35 mouse cellular contexts compared by ENCODE assay signal in genomic region chr8:18210067-18210466, GRCm38 (mm10).
"Had no signal": no experiment of that assay in that cellular context is flagged by ENCODE, and none has a peak within 500 bp of the region (broad histone marks: within the 10 kb centered on the region; RNA-seq: fewer than 3 reads in every experiment).

No protein-coding gene starts in this region.

- H3K36me3 ChIP-seq: heart, embryonic 10.5 days; heart, embryonic 13.5 days; heart, embryonic 15.5 days; hindbrain, embryonic 10.5 days; hindbrain, embryonic 12.5 days; hindbrain, embryonic 13.5 days; hindbrain, embryonic 15.5 days; intestine, embryonic 15.5 days; kidney, embryonic 15.5 days had no signal

- DNase-seq: heart, postnatal 10 days; heart, postnatal 14 days; heart, postnatal 36 days; heart, postnatal 4 days; kidney, adult 11 months; kidney, adult 18-20 months; kidney, adult 2 months; kidney, adult 8-10 months; kidney, adult 9 months; kidney, postnatal 10 days; kidney, postnatal 14 days; kidney, postnatal 25 days; kidney, postnatal 36 days; kidney, postnatal 4 days; layer of hippocampus, adult 9-11 months; layer of hippocampus, postnatal 36 days had no signal

- H3K9ac ChIP-seq: heart, embryonic 13.5 days; heart, embryonic 15.5 days; hindbrain, embryonic 12.5 days; hindbrain, embryonic 13.5 days; hindbrain, embryonic 14.5 days; hindbrain, embryonic 15.5 days; intestine, embryonic 15.5 days; kidney, embryonic 15.5 days had no signal

- ATAC-seq: hindbrain, embryonic 16.5 days; hindbrain, postnatal 0 days; inflammation-experienced regulatory T-cells, adult 6 months; intestine, embryonic 15.5 days; intestine, embryonic 16.5 days; intestine, postnatal 0 days had no signal

- H3K4me3 ChIP-seq: heart, embryonic 10.5 days; heart, embryonic 13.5 days; heart, embryonic 15.5 days; hindbrain, embryonic 10.5 days; hindbrain, embryonic 12.5 days; hindbrain, embryonic 13.5 days; hindbrain, embryonic 15.5 days; intestine, embryonic 15.5 days; kidney, embryonic 15.5 days; layer of hippocampus, adult 2 months; left cerebral cortex, adult 2 months had no signal

- H3K4me1 ChIP-seq: heart, embryonic 10.5 days; heart, embryonic 13.5 days; heart, embryonic 15.5 days; hindbrain, embryonic 10.5 days; hindbrain, embryonic 12.5 days; hindbrain, embryonic 13.5 days; hindbrain, embryonic 15.5 days; intestine, embryonic 15.5 days; kidney, embryonic 15.5 days had no signal

- H3K27ac ChIP-seq: heart, embryonic 10.5 days; heart, embryonic 13.5 days; heart, embryonic 15.5 days; hindbrain, embryonic 10.5 days; hindbrain, embryonic 12.5 days; hindbrain, embryonic 13.5 days; hindbrain, embryonic 14.5 days; hindbrain, embryonic 15.5 days; hindbrain, postnatal 0 days; intestine, embryonic 15.5 days; kidney, embryonic 15.5 days; kidney, postnatal 0 days; layer of hippocampus, adult 2 months; left cerebral cortex, adult 2 months had no signal

- H3K27me3 ChIP-seq: heart, embryonic 13.5 days; heart, embryonic 15.5 days; hindbrain, embryonic 12.5 days; hindbrain, embryonic 13.5 days; hindbrain, embryonic 15.5 days; intestine, embryonic 15.5 days; kidney, embryonic 15.5 days had no signal

- H3K9me3 ChIP-seq: heart, embryonic 10.5 days; heart, embryonic 13.5 days; heart, embryonic 15.5 days; hindbrain, embryonic 10.5 days; hindbrain, embryonic 12.5 days; hindbrain, embryonic 13.5 days; hindbrain, embryonic 15.5 days; intestine, embryonic 15.5 days; kidney, embryonic 15.5 days had no signal

- H3K4me2 ChIP-seq: heart, embryonic 11.5 days; heart, embryonic 13.5 days; heart, embryonic 15.5 days; hindbrain, embryonic 12.5 days; hindbrain, embryonic 13.5 days; hindbrain, embryonic 14.5 days; hindbrain, embryonic 15.5 days; intestine, embryonic 15.5 days; kidney, embryonic 15.5 days had no signal
